Mouse (Mus musculus): ENCODE measurements around the gene Phox2a. TPM values are rescaled to one million over a fixed set of nuclear protein-coding genes. Genes with fewer than 3 reads are reported as not detected.

Phox2a gene
- polyA plus RNA-seq (2012; rRNA removed): not detected in 2 replicates

DNA sequence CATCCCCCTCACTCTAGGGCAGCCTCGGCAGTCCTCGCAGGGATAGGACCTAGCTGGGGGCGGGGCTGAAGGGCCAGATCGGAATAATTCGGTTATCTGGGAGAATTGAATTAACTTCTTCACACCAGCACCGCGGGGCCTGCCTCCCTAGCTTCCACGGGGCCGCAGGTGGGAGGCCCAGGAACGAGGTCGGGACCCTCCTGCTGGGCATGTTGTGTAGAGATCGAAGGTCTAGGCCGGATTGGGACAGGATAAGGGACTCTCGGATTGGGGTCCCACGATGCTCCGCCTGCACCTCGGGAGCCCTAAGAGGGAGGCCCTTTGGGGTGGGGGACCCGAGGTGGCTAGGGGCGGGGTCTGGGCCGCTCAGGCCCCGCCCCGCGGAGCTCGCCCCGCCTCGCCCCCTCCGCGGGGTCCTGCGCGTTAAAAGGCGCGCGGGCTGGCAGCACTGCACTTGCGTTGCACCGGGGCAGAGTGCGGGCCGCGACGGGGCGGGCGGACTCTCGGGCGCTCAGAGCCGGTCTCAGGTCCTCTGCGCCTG, at the start of gene Phox2a:
Phox2a (plus strand) TSS at position 453 of the 541 bp plus-strand sequence.

DNA sequence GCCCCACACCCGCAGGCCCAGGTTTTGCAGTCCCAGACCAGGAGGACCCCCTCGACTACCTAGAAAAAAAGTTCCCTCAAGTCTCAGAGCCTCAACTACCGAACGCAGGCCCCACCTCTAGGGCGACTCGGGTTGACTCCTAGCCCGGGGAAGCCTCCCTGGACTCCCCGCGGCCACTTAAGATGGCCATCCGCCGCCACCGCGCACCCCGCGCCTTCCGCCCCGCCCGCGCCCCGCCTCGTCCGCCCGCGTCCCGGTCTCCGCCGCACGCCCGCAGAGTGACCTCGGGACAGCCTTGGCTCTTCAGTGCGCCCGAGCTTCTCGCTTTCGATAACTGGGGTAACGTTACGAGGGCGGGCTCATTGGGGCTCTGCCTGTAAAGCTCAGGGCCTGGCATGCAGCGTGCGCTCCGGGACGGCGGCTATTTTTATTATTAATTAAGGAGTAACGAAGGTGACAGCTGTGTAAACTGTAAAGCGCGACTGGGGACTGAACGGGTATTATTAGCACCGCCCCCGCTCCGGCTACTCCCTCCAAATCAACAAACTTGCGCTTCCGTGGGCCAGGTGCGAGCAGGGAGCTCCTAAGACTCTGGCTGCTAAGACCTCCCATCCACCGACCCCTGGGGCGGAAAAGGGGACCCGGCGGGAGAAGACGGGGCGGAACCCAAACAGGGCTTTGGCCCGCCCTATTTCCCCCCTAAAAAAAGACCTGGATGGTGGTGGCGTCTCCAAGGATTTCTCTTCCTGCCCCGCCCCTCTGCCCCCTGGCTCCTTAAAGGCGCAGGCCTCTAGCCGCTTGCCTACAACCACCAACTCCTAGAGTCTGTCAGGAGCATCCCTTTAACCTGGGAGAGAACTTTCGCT, 19.7 kb downstream of the Phox2a start, which contains the start of gene Inppl1:
Inppl1 (minus strand) TSS at position 624 of the 866 bp plus-strand sequence.

DNA sequence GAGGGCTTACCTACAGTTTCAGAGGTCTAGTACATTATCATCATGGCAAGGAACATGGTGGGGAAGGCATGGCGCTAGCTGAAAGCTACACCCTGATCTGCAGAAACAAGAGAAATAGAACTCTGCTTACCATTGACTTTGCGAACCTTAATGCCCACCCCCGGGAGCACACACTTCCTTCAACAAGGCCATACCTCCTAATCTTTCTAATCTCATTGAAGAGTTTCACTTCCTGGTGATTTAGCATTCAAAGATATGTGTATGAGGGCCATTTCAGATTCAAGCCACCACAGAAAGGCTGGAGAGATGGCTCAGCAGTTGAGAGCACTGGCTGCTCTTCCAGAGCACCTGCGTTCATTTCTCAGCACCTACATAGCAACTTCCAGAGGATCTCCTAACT, 39.0 kb downstream of the Phox2a start, which contains the start of gene Folr2:
Folr2 (minus strand) TSS at position 101 of the 400 bp plus-strand sequence.

DNA sequence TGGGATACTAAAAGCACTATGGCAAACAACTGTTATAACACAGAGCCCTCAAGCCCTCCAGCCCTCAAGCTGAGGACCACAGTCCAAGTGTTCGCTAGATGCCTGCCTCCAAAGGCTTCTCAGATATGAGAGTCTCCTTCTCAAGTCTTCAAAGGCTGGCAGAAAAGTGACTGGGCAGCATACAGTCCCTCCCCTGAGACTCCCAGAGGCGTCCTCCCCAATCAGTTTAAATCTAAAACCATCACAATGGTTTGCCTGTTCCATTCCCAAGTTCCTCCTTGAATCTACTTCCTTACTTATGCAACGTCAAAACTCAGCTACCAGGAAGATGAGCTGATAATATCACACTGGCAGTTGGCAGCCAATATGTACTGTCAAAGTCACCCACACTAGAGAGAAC, 45.3 kb downstream of the Phox2a start, which contains the start of gene Anapc15:
Anapc15 (plus strand) TSS at position 301 of the 400 bp plus-strand sequence.

DNA sequence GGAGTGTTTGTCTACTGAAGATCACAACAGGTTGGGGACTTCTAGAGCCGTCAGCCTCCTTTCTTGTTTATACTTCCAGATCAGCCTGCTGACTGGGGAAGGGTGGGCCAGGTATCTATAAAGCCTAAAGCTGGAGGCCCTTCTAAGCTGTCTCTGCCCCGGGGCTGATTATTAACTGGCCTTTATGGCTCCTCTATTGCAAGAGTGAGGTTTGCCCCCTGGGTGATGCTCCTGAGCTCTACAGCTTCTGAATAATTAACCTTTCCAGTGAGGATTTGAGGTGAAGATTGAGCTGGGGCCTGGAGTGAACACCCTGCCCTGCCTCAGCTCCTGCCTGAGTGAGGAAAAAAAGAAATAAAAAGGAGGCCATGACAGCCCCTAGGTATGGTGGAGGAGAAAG, 52.5 kb downstream of the Phox2a start, which contains the start of gene Folr1:
Folr1 (minus strand) TSS at position 160 of the 400 bp plus-strand sequence.

Other genes with a start within 250 kb of the Phox2a start
- 0.15 and 0.34 TPM in 2 replicates for gene Art2b, start 232.7 kb upstream of the Phox2a start, polyA plus RNA-seq (2012; rRNA removed)
- gene Clpb, start 154.7 kb upstream of the Phox2a start, polyA plus RNA-seq (2012; rRNA removed): 9.7 and 9.8 TPM in 2 replicates
- gene Inppl1, start 19.9 kb downstream of the Phox2a start, polyA plus RNA-seq (2012; rRNA removed): 8.9 and 10.5 TPM in 2 replicates
- gene Folr2, start 38.9 kb downstream of the Phox2a start, polyA plus RNA-seq (2012; rRNA removed): 16.4 and 18.0 TPM in 2 replicates
- gene Anapc15, start 45.4 kb downstream of the Phox2a start, polyA plus RNA-seq (2012; rRNA removed): 30.0 TPM in 2 replicates
- 0.36 and 0.81 TPM in 2 replicates for gene Folr1, start 52.5 kb downstream of the Phox2a start, polyA plus RNA-seq (2012; rRNA removed)
- 62.9 and 68.3 TPM in 2 replicates for gene Lamtor1, start 87.6 kb downstream of the Phox2a start, polyA plus RNA-seq (2012; rRNA removed)
- gene Tomt, start 88.0 kb downstream of the Phox2a start, polyA plus RNA-seq (2012; rRNA removed): 0.07 TPM in 2 replicates
- gene Lrrc51, start 115.6 kb downstream of the Phox2a start, polyA plus RNA-seq (2012; rRNA removed): 3.7 and 4.5 TPM in 2 replicates
- gene Numa1, start 115.8 kb downstream of the Phox2a start, polyA plus RNA-seq (2012; rRNA removed): 17.2 and 21.1 TPM in 2 replicates
- gene Il18bp, start 200.4 kb downstream of the Phox2a start, polyA plus RNA-seq (2012; rRNA removed): 31.9 and 35.6 TPM in 2 replicates
- gene Rnf121, start 247.2 kb downstream of the Phox2a start, polyA plus RNA-seq (2012; rRNA removed): 17.7 and 20.7 TPM in 2 replicates
- gene Xndc1, start 247.2 kb downstream of the Phox2a start, polyA plus RNA-seq (2012; rRNA removed): 8.8 and 12.2 TPM in 2 replicates
- gene Xntrpc, start 247.4 kb downstream of the Phox2a start, polyA plus RNA-seq (2012; rRNA removed): 1.00 and 1.0 TPM in 2 replicates

All from liver, embryonic 18 days (tissue).